Mouse (Mus musculus): ENCODE measurements around the gene Pkd1l1. TPM values are rescaled to one million over a fixed set of nuclear protein-coding genes. Genes with fewer than 3 reads are reported as not detected.
A peak's percentile ranks its signal among the peaks of the same experiment; 100 is the strongest.

Gene Pkd1l1
- total and polyA plus RNA-seq, 3 experiments = not detected

GRCm38 (mm10) chr11:9010853-9011339 is 37.8 kb upstream of the Pkd1l1 start, which contains the start of gene Hus1 (continued):
- TF ChIP-seq MAZ (IDR thresholded peaks at IDR 0.05; ENCODE audit: low read depth, low read length) (peak; percentile 84), ZKSCAN1 (IDR thresholded peaks at IDR 0.05; ENCODE audit: borderline replicate concordance, low read depth, low read length) (no peak), JUN (IDR thresholded peaks at IDR 0.05; ENCODE audit: insufficient read depth, low read depth, low read length) (no peak), RAD21 (IDR thresholded peaks at IDR 0.05; ENCODE audit: low read depth, low read length) (no peak), NRF1 (IDR thresholded peaks at IDR 0.05; ENCODE audit: low read depth, low read length) (peak; percentile 49; the same call in 1 of the 2 replicates), E2F4 (IDR thresholded peaks at IDR 0.05; ENCODE audit: insufficient replicate concordance, low read depth, low read length) (peak; percentile 84; the same call in 1 of the 2 replicates), USF1 (IDR thresholded peaks at IDR 0.05; ENCODE audit: low read depth, low read length) (no peak), JUND (conservative IDR thresholded peaks at IDR 0.05; ENCODE audit: low read depth, low read length) (no peak)

GRCm38 (mm10) chr11:9010416-9010815 is 37.4 kb upstream of the Pkd1l1 start:
- Histone ChIP-seq H3K4me2 (ENCODE audit: insufficient read depth, low read depth, poor library complexity, severe bottlenecking) (peak overlapping the region; percentile 91), H3K4me3 (replicated peaks in 1 of 3; ENCODE audit: low read depth in 2 of 3, low read length in 2 of 3, poor library complexity in 1 of 3) (peak overlapping the region; percentile 75 to 87 (median 86)), H3K36me3 (replicated peaks in 1 of 2; ENCODE audit: control insufficient read depth in 1 of 2, insufficient read depth in 1 of 2, low read length in 1 of 2) (peaks cover 23 to 35% of the 10 kb centered on the region in 2 experiments), H3K9ac (ENCODE audit: insufficient read depth, low read depth) (peak overlapping the region; percentile 65), H3K79me2 (replicated peaks; ENCODE audit: control insufficient read depth, extremely low read depth, insufficient read depth, poor library complexity, severe bottlenecking) (peaks cover 14% of the 10 kb centered on the region), H3K27me3 (replicated peaks) (peaks cover 30% of the 10 kb centered on the region), H3K4me1 (ENCODE audit: control insufficient read depth in 1 of 2, insufficient read depth in 2 of 2) (peaks cover 2 to 23% of the 10 kb centered on the region in 2 experiments; a peak in 3 of 4 replicates), H3K27ac (ENCODE audit: insufficient read depth, low read depth) (peak overlapping the region; percentile 73; the same call in 1 of the 2 replicates), H3K9me3 (replicated peaks; ENCODE audit: low read length) (no peaks in the 10 kb centered on the region)
- no peak for TF ChIP-seq CTCF (conservative IDR thresholded peaks at IDR 0.05 in 1 of 2, IDR thresholded peaks at IDR 0.05 in 1 of 2; ENCODE audit: low read depth in 2 of 2, low read length in 2 of 2)
- peak; percentile 1; the same call in 1 of the 2 replicates for TF ChIP-seq MXI1 (IDR thresholded peaks at IDR 0.05; ENCODE audit: low read depth, low read length)
- 0 out of 2 replicates have a peak, but pooled peaks have one; percentile 3 for TF ChIP-seq MAX (IDR thresholded peaks at IDR 0.05; ENCODE audit: low read length)
- in situ Hi-C loops (cut with MboI; ENCODE audit: low pct_ligation_motif_present, low pct_unique_long_range_greater_than_20kb, low sequenced_read_pairs) (no loop called here), dilution Hi-C loops (cut with MboI; ENCODE audit: extremely low pct_ligation_motif_present, extremely low pct_unique_long_range_greater_than_20kb, low sequenced_read_pairs) (no loop called here)
- DNase-seq (ENCODE audit: extremely low read depth) = peak; percentile 47

- Histone ChIP-seq H3K36me3 (replicated peaks in 1 of 2; ENCODE audit: control insufficient read depth in 1 of 2, insufficient read depth in 1 of 2, low read length in 1 of 2) (peaks cover 39 to 52% of the 10 kb centered on the region in 2 experiments), H3K9me3 (replicated peaks; ENCODE audit: low read length) (no peaks in the 10 kb centered on the region), H3K27me3 (replicated peaks) (peaks cover 14% of the 10 kb centered on the region), H3K27ac (ENCODE audit: insufficient read depth, low read depth) (no peak overlapping the region), H3K4me3 (replicated peaks in 1 of 3; ENCODE audit: low read depth in 2 of 3, low read length in 2 of 3, poor library complexity in 1 of 3) (no peak overlapping the region), H3K4me2 (ENCODE audit: insufficient read depth, low read depth, poor library complexity, severe bottlenecking) (no peak overlapping the region), H3K4me1 (ENCODE audit: control insufficient read depth in 1 of 2, insufficient read depth in 2 of 2) (peaks cover 2 to 23% of the 10 kb centered on the region in 2 experiments; a peak in 3 of 4 replicates), H3K9ac (ENCODE audit: insufficient read depth, low read depth) (no peak overlapping the region), H3K79me2 (replicated peaks; ENCODE audit: control insufficient read depth, extremely low read depth, insufficient read depth, poor library complexity, severe bottlenecking) (peaks cover 14% of the 10 kb centered on the region)
- TF ChIP-seq UBTF (IDR thresholded peaks at IDR 0.05; ENCODE audit: low read depth, low read length) (no peak), RCOR1 (conservative IDR thresholded peaks at IDR 0.05; ENCODE audit: low read depth, low read length) (no peak), CTCF (conservative IDR thresholded peaks at IDR 0.05 in 1 of 2, IDR thresholded peaks at IDR 0.05 in 1 of 2; ENCODE audit: low read depth in 2 of 2, low read length in 2 of 2) (no peak), HCFC1 (IDR thresholded peaks at IDR 0.05; ENCODE audit: low read depth, low read length) (no peak), MAX (IDR thresholded peaks at IDR 0.05; ENCODE audit: low read length) (no peak), MYC (IDR thresholded peaks at IDR 0.05; ENCODE audit: low read depth, low read length) (no peak), MXI1 (IDR thresholded peaks at IDR 0.05; ENCODE audit: low read depth, low read length) (no peak), ZMIZ1 (IDR thresholded peaks at IDR 0.05; ENCODE audit: low read depth, low read length) (no peak), USF2 (conservative IDR thresholded peaks at IDR 0.05; ENCODE audit: low read depth, low read length) (no peak), TCF12 (IDR thresholded peaks at IDR 0.05; ENCODE audit: low read depth, low read length) (no peak), ZKSCAN1 (IDR thresholded peaks at IDR 0.05; ENCODE audit: borderline replicate concordance, low read depth, low read length) (no peak), GABPA (IDR thresholded peaks at IDR 0.05; ENCODE audit: insufficient replicate concordance, low read depth, low read length) (no peak), MEF2A (IDR thresholded peaks at IDR 0.05; ENCODE audit: borderline replicate concordance, low read depth, low read length) (no peak), POLR2A (IDR thresholded peaks at IDR 0.05; ENCODE audit: low read depth, low read length) (no peak), MAFK (IDR thresholded peaks at IDR 0.05; ENCODE audit: insufficient replicate concordance, low read length) (no peak), ETS1 (conservative IDR thresholded peaks at IDR 0.05; ENCODE audit: low read depth, low read length) (no peak), NELFE (IDR thresholded peaks at IDR 0.05; ENCODE audit: low read depth, low read length) (no peak), MAZ (IDR thresholded peaks at IDR 0.05; ENCODE audit: low read depth, low read length) (no peak)
- dilution Hi-C loops (cut with MboI; ENCODE audit: extremely low pct_ligation_motif_present, extremely low pct_unique_long_range_greater_than_20kb, low sequenced_read_pairs) (no loop called here), in situ Hi-C loops (cut with MboI; ENCODE audit: low pct_ligation_motif_present, low pct_unique_long_range_greater_than_20kb, low sequenced_read_pairs) (no loop called here)
- no peak for DNase-seq (ENCODE audit: extremely low read depth)
Measured at GRCm38 (mm10) chr11:9008761-9009160, 35.7 kb upstream of the Pkd1l1 start.

Measured in CH12.LX (cell line).